Mouse (Mus musculus) ES-E14 (cell line): ENCODE results near the gene Rbm7.
A peak's percentile ranks its signal among the peaks of the same experiment; 100 is the strongest.

ENCODE experiments used
- CHD2 ChIP-seq: IDR thresholded peaks from 2 replicates; pipeline ENCODE4 v1.6.1; 2014; ENCODE audit warnings: mild to moderate bottlenecking, low read depth, low read length, inconsistent platforms
- HCFC1 ChIP-seq: IDR thresholded peaks from 2 replicates; pipeline ENCODE4 v1.6.1; 2012; ENCODE audit warnings: low read length, inconsistent platforms, borderline replicate concordance; ENCODE audit not compliant: insufficient read depth
- MAFK ChIP-seq: IDR thresholded peaks from 2 replicates; pipeline ENCODE4 v1.6.1; 2014; ENCODE audit warnings: mild to moderate bottlenecking, low read depth, low read length, inconsistent platforms; ENCODE audit not compliant: insufficient read depth
- ZC3H11A ChIP-seq: IDR thresholded peaks from 2 replicates; pipeline ENCODE4 v1.6.1; 2012; ENCODE audit warnings: low read depth, mild to moderate bottlenecking, inconsistent platforms, low read length, borderline replicate concordance
- ZNF384 ChIP-seq: IDR thresholded peaks from 2 replicates; pipeline ENCODE4 v1.6.1; 2012; ENCODE audit warnings: low read depth, low read length, inconsistent platforms

DNA sequence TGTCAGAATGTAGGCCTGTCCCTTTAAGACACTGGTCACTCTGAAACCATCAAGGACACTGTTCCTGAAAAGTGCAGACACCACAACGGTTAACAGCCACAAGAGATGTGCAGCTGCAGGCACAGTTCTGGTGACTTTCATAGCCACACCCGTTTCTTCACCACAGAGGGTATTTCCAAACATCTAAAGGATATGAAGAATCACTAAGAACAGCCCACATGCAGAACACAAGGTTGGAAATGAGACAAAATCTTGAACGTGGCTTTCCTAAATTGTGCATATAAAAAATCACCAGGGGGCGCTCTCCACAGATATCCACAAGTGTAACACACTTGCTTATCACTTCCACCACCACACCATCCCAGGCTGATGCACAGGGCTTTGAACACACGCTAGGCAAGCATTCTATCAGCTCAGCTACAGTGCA is 47.3 kb downstream of the Rbm7 start:
- TF ChIP-seq MAFK (no peak), HCFC1 (no peak), ZC3H11A (0 out of 2 replicates have a peak, but pooled peaks have one; percentile 8), ZNF384 (no peak), CHD2 (no peak)
